32 mouse cellular contexts compared by ENCODE assay signal in genomic region chr4:109267452-109267851, GRCm38 (mm10). TPM values are rescaled to one million over a fixed set of nuclear protein-coding genes. Genes with fewer than 3 reads are reported as not detected.
DNase-seq lines count a peak whose midpoint lies in the region; ATAC-seq and TF ChIP-seq lines count a peak whose summit lies in the region.
"Had no signal": no experiment of that assay in that cellular context is flagged by ENCODE, and none has a peak within 500 bp of the region (broad histone marks: within the 10 kb centered on the region; RNA-seq: fewer than 3 reads in every experiment).

No protein-coding gene starts in this region.

- ATAC-seq in common myeloid progenitor, adult 5-6 weeks (replicated peaks; ENCODE audit: low read depth, poor library complexity, severe bottlenecking): 0 out of 2 replicates have a peak, but pooled peaks have one; percentile 15
- peak; percentile 43 for ATAC-seq in granulocyte monocyte progenitor cell, adult 5-6 weeks (replicated peaks; ENCODE audit: poor library complexity, severe bottlenecking)
- ATAC-seq: activated CD4-positive, CD25-positive, alpha-beta regulatory T cell, adult 4 months; CD4-positive, CD25-positive, alpha-beta regulatory T cell, adult 4 months; forebrain, embryonic 13.5 days; forebrain, postnatal 0 days; hindbrain, postnatal 0 days; inflammation-experienced regulatory T-cells, adult 6 months; intestine, embryonic 16.5 days had no signal

- H3K4me2 ChIP-seq in CH12.LX (ENCODE audit: insufficient read depth, low read depth, poor library complexity, severe bottlenecking): no peak overlapping the region
- H3K4me2 ChIP-seq: embryonic facial prominence, embryonic 13.5 days; forebrain, embryonic 13.5 days; heart, embryonic 13.5 days; hindbrain, embryonic 14.5 days had no signal

- H3K27ac ChIP-seq in CH12.LX (ENCODE audit: insufficient read depth, low read depth): no peak overlapping the region
- H3K27ac ChIP-seq: embryonic facial prominence, embryonic 10.5 days; embryonic facial prominence, embryonic 13.5 days; forebrain, embryonic 10.5 days; forebrain, embryonic 13.5 days; gastrocnemius, adult 2 months; heart, embryonic 10.5 days; heart, embryonic 13.5 days; hindbrain, embryonic 14.5 days; hindbrain, postnatal 0 days had no signal

- DNase-seq in CH12.LX (ENCODE audit: extremely low read depth): no peak
- no peak for DNase-seq in yolk sac, embryonic 10.5 days (ENCODE audit: low spot score)
- DNase-seq in cerebellum, postnatal 10 days: no peak
- DNase-seq in c-Kit-positive CD71-positive TER-119-positive erythroid progenitor cells, embryonic 14.5 days (ENCODE audit: low spot score): no peak
- DNase-seq: adrenal gland, adult 8-10 months; adrenal gland, postnatal 25 days; cerebellum, adult 18-20 months; cerebellum, adult 9-10 months; cerebellum, postnatal 25 days; embryo, embryonic 11 days; forebrain, postnatal 0 days; gastrocnemius, adult 2 months; gastrocnemius, postnatal 25 days; heart, adult 18-20 months; heart, postnatal 14 days; heart, postnatal 4 days had no signal

- no peak for TF ChIP-seq CTCF in CH12.LX (conservative IDR thresholded peaks at IDR 0.05 in 1 of 2, IDR thresholded peaks at IDR 0.05 in 1 of 2; ENCODE audit: low read depth in 2 of 2, low read length in 2 of 2)

- H3K79me2 ChIP-seq in CH12.LX (replicated peaks; ENCODE audit: control insufficient read depth, extremely low read depth, insufficient read depth, poor library complexity, severe bottlenecking): no peaks in the 10 kb centered on the region

- in situ Hi-C loops in CH12.LX (cut with MboI; ENCODE audit: low pct_ligation_motif_present, low pct_unique_long_range_greater_than_20kb, low sequenced_read_pairs): no loop called here

- H3K36me3 ChIP-seq in CH12.LX (replicated peaks in 1 of 2; ENCODE audit: control insufficient read depth in 1 of 2, insufficient read depth in 1 of 2, low read length in 1 of 2): no peaks in the 10 kb centered on the region
- H3K36me3 ChIP-seq: embryonic facial prominence, embryonic 10.5 days; embryonic facial prominence, embryonic 13.5 days; forebrain, embryonic 10.5 days; heart, embryonic 10.5 days; heart, embryonic 13.5 days had no signal

- no peak for TF ChIP-seq RAD21 in CH12.LX (IDR thresholded peaks at IDR 0.05; ENCODE audit: low read depth, low read length)

- no peaks in the 10 kb centered on the region for H3K9me3 ChIP-seq in CH12.LX (replicated peaks; ENCODE audit: low read length)
- H3K9me3 ChIP-seq: embryonic facial prominence, embryonic 10.5 days; embryonic facial prominence, embryonic 13.5 days; forebrain, embryonic 10.5 days; forebrain, embryonic 13.5 days; heart, embryonic 10.5 days; heart, embryonic 13.5 days had no signal

- peaks cover 0 to 41% of the 10 kb centered on the region in 2 experiments; a peak in 3 of 4 replicates for H3K4me1 ChIP-seq in CH12.LX (ENCODE audit: control insufficient read depth in 1 of 2, insufficient read depth in 2 of 2)
- H3K4me1 ChIP-seq: embryonic facial prominence, embryonic 10.5 days; embryonic facial prominence, embryonic 13.5 days; forebrain, embryonic 10.5 days; forebrain, embryonic 13.5 days; heart, embryonic 10.5 days; heart, embryonic 13.5 days had no signal

- no peak for TF ChIP-seq POLR2A in CH12.LX (IDR thresholded peaks at IDR 0.05; ENCODE audit: low read depth, low read length)

- dilution Hi-C loops in CH12.LX (cut with MboI; ENCODE audit: extremely low pct_ligation_motif_present, extremely low pct_unique_long_range_greater_than_20kb, low sequenced_read_pairs): no loop called here

- H3K9ac ChIP-seq in CH12.LX (ENCODE audit: insufficient read depth, low read depth): no peak overlapping the region
- H3K9ac ChIP-seq: embryonic facial prominence, embryonic 13.5 days; forebrain, embryonic 13.5 days; forebrain, postnatal 0 days; heart, embryonic 13.5 days; hindbrain, embryonic 14.5 days had no signal

- no peaks in the 10 kb centered on the region for H3K27me3 ChIP-seq in CH12.LX (replicated peaks)
- H3K27me3 ChIP-seq: embryonic facial prominence, embryonic 13.5 days; forebrain, embryonic 13.5 days; heart, embryonic 13.5 days had no signal

- peak; percentile 75 for TF ChIP-seq EP300 in CH12.LX (IDR thresholded peaks at IDR 0.05; ENCODE audit: low read length)

- no peak overlapping the region for H3K4me3 ChIP-seq in CH12.LX (replicated peaks in 1 of 3; ENCODE audit: low read depth in 2 of 3, low read length in 2 of 3, poor library complexity in 1 of 3)
- H3K4me3 ChIP-seq: embryonic facial prominence, embryonic 10.5 days; embryonic facial prominence, embryonic 13.5 days; erythroblast, embryonic 14.5 days; forebrain, embryonic 10.5 days; forebrain, embryonic 13.5 days; gastrocnemius, adult 2 months; heart, embryonic 10.5 days; heart, embryonic 13.5 days had no signal

TF ChIP-seq in CH12.LX, 34 proteins besides CTCF, POLR2A, EP300 and RAD21:
- TF ChIP-seq ZNF384 (IDR thresholded peaks at IDR 0.05; ENCODE audit: low read depth, low read length) (peak; percentile 92), IRF4 (IDR thresholded peaks at IDR 0.05; ENCODE audit: low read depth, low read length) (peak; percentile 73), UBTF (IDR thresholded peaks at IDR 0.05; ENCODE audit: low read depth, low read length) (no peak), USF2 (conservative IDR thresholded peaks at IDR 0.05; ENCODE audit: low read depth, low read length) (no peak)

RNA-seq across cellular contexts. Expression of gene Eps15, which starts 12.6 kb away (rescaled TPM):
- 23.4 and 24.8 TPM in 2 replicates for total RNA-seq in CH12.LX (2012; rRNA removed)
- 39.6 and 41.5 TPM in 2 replicates for total RNA-seq in CH12.LX (2014; rRNA removed)
- 54.5 and 60.4 TPM in 2 replicates for polyA plus RNA-seq in CH12.LX (2012; ENCODE audit: insufficient read length, low read depth)
- 46.7 and 63.1 TPM in 2 replicates for total RNA-seq in common myeloid progenitor, adult 5-6 weeks (2017)
- total RNA-seq in granulocyte monocyte progenitor cell, adult 5-6 weeks (2014; fragmentation: Nextera tagmentation): 48.3 and 49.2 TPM in 2 replicates
- total RNA-seq in granulocyte monocyte progenitor cell, adult 5-6 weeks (2017): 28.3 and 35.2 TPM in 2 replicates

RNA-seq across cellular contexts. Expression of gene Calr4, which starts 33.2 kb away (rescaled TPM):
- total RNA-seq in CH12.LX (2012; rRNA removed): not detected in 2 replicates
- total RNA-seq in CH12.LX (2014; rRNA removed): not detected in 2 replicates
- polyA plus RNA-seq in CH12.LX (2012; ENCODE audit: insufficient read length, low read depth): not detected in 2 replicates
- not detected in 2 replicates for total RNA-seq in common myeloid progenitor, adult 5-6 weeks (2017)
- not detected in 2 replicates for total RNA-seq in granulocyte monocyte progenitor cell, adult 5-6 weeks (2014; fragmentation: Nextera tagmentation)
- not detected in 2 replicates for total RNA-seq in granulocyte monocyte progenitor cell, adult 5-6 weeks (2017)
- total RNA-seq: heart, adult 18-20 months; heart, postnatal 4 days had no signal
- polyA plus RNA-seq: activated CD4-positive, CD25-positive, alpha-beta regulatory T cell, adult 4 months; CD4-positive, CD25-positive, alpha-beta regulatory T cell, adult 4 months; erythroblast, embryonic 14.5 days; heart, embryonic 16.5 days; inflammation-experienced regulatory T-cells, adult 6 months had no signal
